Mouse (Mus musculus) adrenal gland (tissue): ENCODE measurements around the gene En2.

Source experiments
- intact Hi-C: fragments of 180-260 bp; cut with DNase I; formaldehyde crosslinking; loops from one replicate; pipeline ENCODE4 v1.15.1; 2025
- long read RNA-seq, 2 experiments: library from polyadenylated mRNA; unstranded; transcript quantifications; one replicate each; pipeline ENCODE4 v2.0.0; 2020; ENCODE audit warnings: borderline replicate concordance in 1 of 2; ENCODE audit not compliant: insufficient replicate concordance in 1 of 2

En2 gene
- long read RNA-seq, experiment 1: 0 reads
- long read RNA-seq, experiment 2: 0 reads

- intact Hi-C loops: no loop called here
Measured at GRCm38 (mm10) chr5:28165358-28166255, at the start of gene En2. TSS of gene En2 (plus strand) at chr5:28165694.

- intact Hi-C loops: no loop called here
Measured at GRCm38 (mm10) chr5:28117251-28117880, 48.1 kb upstream of the En2 start.

- intact Hi-C loops: no loop called here
Measured at GRCm38 (mm10) chr5:28117882-28118530, 47.5 kb upstream of the En2 start.

GRCm38 (mm10) chr5:28118531-28118925, 47.0 kb upstream of the En2 start:
- intact Hi-C loops: no loop called here

GRCm38 (mm10) chr5:28119576-28119975, 45.9 kb upstream of the En2 start:
- intact Hi-C loops: no loop called here

- intact Hi-C loops: loop anchor here (10.0 kb wide), 1 partner anchor 262 kb away; no protein-coding TSS in a partner anchor
Measured at GRCm38 (mm10) chr5:28122491-28123454, 42.7 kb upstream of the En2 start.

GRCm38 (mm10) chr5:28123455-28123825, 42.1 kb upstream of the En2 start:
- intact Hi-C loops: loop anchor here (10.0 kb wide), 1 partner anchor 261 kb away; no protein-coding TSS in a partner anchor

- intact Hi-C loops: loop anchor here (10.0 kb wide), 1 partner anchor 260 kb away; no protein-coding TSS in a partner anchor
Measured at GRCm38 (mm10) chr5:28124321-28125230, 40.9 kb upstream of the En2 start.

GRCm38 (mm10) chr5:28128851-28129250, 36.6 kb upstream of the En2 start:
- intact Hi-C loops: loop anchor here (10.0 kb wide), 1 partner anchor 256 kb away; no protein-coding TSS in a partner anchor

GRCm38 (mm10) chr5:28132231-28132630, 33.3 kb upstream of the En2 start:
- intact Hi-C loops: no loop called here

GRCm38 (mm10) chr5:28136438-28136837, 29.1 kb upstream of the En2 start:
- intact Hi-C loops: no loop called here

- intact Hi-C loops: no loop called here
Measured at GRCm38 (mm10) chr5:28144555-28144954, 20.9 kb upstream of the En2 start.

- intact Hi-C loops: no loop called here
Measured at GRCm38 (mm10) chr5:28146018-28146417, 19.5 kb upstream of the En2 start.

- intact Hi-C loops: no loop called here
Measured at GRCm38 (mm10) chr5:28148473-28148872, 17.0 kb upstream of the En2 start.

GRCm38 (mm10) chr5:28149436-28149835, 16.1 kb upstream of the En2 start:
- intact Hi-C loops: no loop called here

- intact Hi-C loops: no loop called here
Measured at GRCm38 (mm10) chr5:28157044-28157730, 8.3 kb upstream of the En2 start.

- intact Hi-C loops: no loop called here
Measured at GRCm38 (mm10) chr5:28157781-28158180, 7.7 kb upstream of the En2 start.

GRCm38 (mm10) chr5:28158308-28159071, 7.0 kb upstream of the En2 start:
- intact Hi-C loops: no loop called here
